In genomic region chr11:60540761-60541160, GRCm38 (mm10) we compare ENCODE assay signal across 8 mouse cellular contexts. TPM values are rescaled to one million over a fixed set of nuclear protein-coding genes. Genes with fewer than 3 reads are reported as not detected.
DNase-seq lines count a peak whose midpoint lies in the region; ATAC-seq lines count a peak whose summit lies in the region.

No protein-coding gene starts in this region.

- no peak for ATAC-seq in heart, embryonic 11.5 days (replicated peaks; ENCODE audit: insufficient number of reproducible peaks, low FRiP score, low TSS enrichment)
- no peak for ATAC-seq in embryonic facial prominence, embryonic 14.5 days (ENCODE audit: low read depth)
- ATAC-seq in intestine, embryonic 16.5 days = no peak
- no peak for ATAC-seq in midbrain, embryonic 14.5 days (ENCODE audit: low FRiP score, low TSS enrichment)

- peak overlapping the region; percentile 80 for H3K4me2 ChIP-seq in heart, embryonic 11.5 days
- peak overlapping the region; percentile 98 for H3K4me2 ChIP-seq in embryonic facial prominence, embryonic 14.5 days (ENCODE audit: low read depth, low read length)
- H3K4me2 ChIP-seq in intestine, embryonic 16.5 days (ENCODE audit: low read depth, low read length) = peak overlapping the region; percentile 67
- H3K4me2 ChIP-seq in midbrain, embryonic 14.5 days (ENCODE audit: low read length) = peak overlapping the region; percentile 99

- H3K36me3 ChIP-seq in heart, embryonic 11.5 days (ENCODE audit: control insufficient read depth, insufficient read depth, low read length) = no peaks in the 10 kb centered on the region
- peaks cover 27% of the 10 kb centered on the region for H3K36me3 ChIP-seq in embryonic facial prominence, embryonic 14.5 days (ENCODE audit: control insufficient read depth, insufficient read depth, low read length)
- H3K36me3 ChIP-seq in intestine, embryonic 16.5 days (ENCODE audit: control insufficient read depth, insufficient read depth, low read length) = peaks cover 4% of the 10 kb centered on the region; the same call in 1 of the 2 replicates
- H3K36me3 ChIP-seq in midbrain, embryonic 14.5 days (ENCODE audit: control insufficient read depth, insufficient read depth, low read length) = peaks cover 13% of the 10 kb centered on the region

- no peak for DNase-seq in heart, postnatal 25 days (ENCODE audit: low spot score)
- DNase-seq in embryonic facial prominence, embryonic 14.5 days (ENCODE audit: low spot score) = peak; percentile 40
- no peak for DNase-seq in midbrain, embryonic 14.5 days
- DNase-seq in ovary, postnatal 10 days (ENCODE audit: low spot score) = no peak
- no peak for DNase-seq in gastrocnemius, postnatal 14 days
- DNase-seq in urinary bladder, postnatal 4 days (ENCODE audit: low spot score in 2 of 2) = no peak

- peak overlapping the region; percentile 41 for H3K4me3 ChIP-seq in heart, embryonic 11.5 days (ENCODE audit: low read depth, low read length)
- peak overlapping the region; percentile 96 for H3K4me3 ChIP-seq in embryonic facial prominence, embryonic 14.5 days (ENCODE audit: low read depth, low read length)
- peak overlapping the region; percentile 52 for H3K4me3 ChIP-seq in intestine, embryonic 16.5 days (ENCODE audit: low read length)
- H3K4me3 ChIP-seq in midbrain, embryonic 14.5 days (replicated peaks; ENCODE audit: low read depth, low read length) = peak overlapping the region; percentile 92

- H3K9me3 ChIP-seq in heart, embryonic 11.5 days (replicated peaks; ENCODE audit: control insufficient read depth, low read length) = no peaks in the 10 kb centered on the region
- no peaks in the 10 kb centered on the region for H3K9me3 ChIP-seq in embryonic facial prominence, embryonic 14.5 days (ENCODE audit: control insufficient read depth, low read length)
- H3K9me3 ChIP-seq in intestine, embryonic 16.5 days (ENCODE audit: control insufficient read depth, low read length) = no peaks in the 10 kb centered on the region
- no peaks in the 10 kb centered on the region for H3K9me3 ChIP-seq in midbrain, embryonic 14.5 days (ENCODE audit: control insufficient read depth, low read length)

- WGBS in heart, embryonic 11.5 days (ENCODE audit: insufficient replicate concordance) = 65% methylated on average over 2 of the region's 2 CpGs
- 54% methylated on average over 2 of the region's 2 CpGs for WGBS in embryonic facial prominence, embryonic 14.5 days
- 50% methylated on average over 2 of the region's 2 CpGs for WGBS in intestine, embryonic 16.5 days
- 69% methylated on average over 2 of the region's 2 CpGs for WGBS in midbrain, embryonic 14.5 days

- no peaks in the 10 kb centered on the region for H3K27me3 ChIP-seq in heart, embryonic 11.5 days (ENCODE audit: control insufficient read depth, insufficient read depth, low read length)
- H3K27me3 ChIP-seq in embryonic facial prominence, embryonic 14.5 days (replicated peaks; ENCODE audit: control insufficient read depth, insufficient read depth, low read length) = no peaks in the 10 kb centered on the region
- no peaks in the 10 kb centered on the region for H3K27me3 ChIP-seq in intestine, embryonic 16.5 days (replicated peaks; ENCODE audit: control insufficient read depth, insufficient read depth, low read length)
- H3K27me3 ChIP-seq in midbrain, embryonic 14.5 days (ENCODE audit: control insufficient read depth, insufficient read depth, low read length) = no peaks in the 10 kb centered on the region

- intact Hi-C loops in heart, postnatal 25 days (cut with DNase I) = no loop called here
- intact Hi-C loops in gastrocnemius, postnatal 14 days (cut with DNase I; ENCODE audit: low total_unique reads) = no loop called here

- peaks cover 33% of the 10 kb centered on the region for H3K4me1 ChIP-seq in heart, embryonic 11.5 days (ENCODE audit: control insufficient read depth, insufficient read depth, low read length)
- peaks cover 35% of the 10 kb centered on the region for H3K4me1 ChIP-seq in embryonic facial prominence, embryonic 14.5 days (ENCODE audit: control insufficient read depth, insufficient read depth, low read length)
- peaks cover 37% of the 10 kb centered on the region for H3K4me1 ChIP-seq in intestine, embryonic 16.5 days (ENCODE audit: control insufficient read depth, insufficient read depth, low read length)
- H3K4me1 ChIP-seq in midbrain, embryonic 14.5 days (ENCODE audit: control insufficient read depth, insufficient read depth, low read length) = peaks cover 52% of the 10 kb centered on the region

- H3K27ac ChIP-seq in heart, embryonic 11.5 days (ENCODE audit: low read depth, low read length) = no peak overlapping the region
- peak overlapping the region; percentile 12 for H3K27ac ChIP-seq in embryonic facial prominence, embryonic 14.5 days (replicated peaks; ENCODE audit: low read depth, low read length)
- H3K27ac ChIP-seq in intestine, embryonic 16.5 days (ENCODE audit: low read length) = peak overlapping the region; percentile 68
- no peak overlapping the region for H3K27ac ChIP-seq in midbrain, embryonic 14.5 days (replicated peaks; ENCODE audit: low read depth, low read length)

- H3K9ac ChIP-seq in heart, embryonic 11.5 days (ENCODE audit: low read depth, low read length) = 0 out of 2 replicates have a peak overlapping the region, but pooled peaks have one; percentile 34
- peak overlapping the region; percentile 60 for H3K9ac ChIP-seq in embryonic facial prominence, embryonic 14.5 days (ENCODE audit: low read depth, low read length)
- H3K9ac ChIP-seq in intestine, embryonic 16.5 days (ENCODE audit: low read depth, low read length) = peak overlapping the region; percentile 59; the same call in 1 of the 2 replicates
- H3K9ac ChIP-seq in midbrain, embryonic 14.5 days (replicated peaks; ENCODE audit: low read length) = peak overlapping the region; percentile 54; the same call in 1 of the 2 replicates

RNA-seq across cellular contexts. Expression of gene Alkbh5, which starts 4.6 kb away (rescaled TPM):
- polyA plus RNA-seq in heart, embryonic 11.5 days (2014; fragmentation: Nextera tagmentation; extraction: Ambion mirVana) = 31.6 and 35.0 TPM in 2 replicates
- 10 to 100 TPM; 72.8 to 82.5 TPM for total RNA-seq in heart, postnatal 25 days (2021)
- 29.3 and 30.1 TPM in 2 replicates for polyA plus RNA-seq in embryonic facial prominence, embryonic 14.5 days (2014; fragmentation: Nextera tagmentation; extraction: Ambion mirVana)
- 25.9 and 33.0 TPM in 2 replicates for polyA plus RNA-seq in intestine, embryonic 16.5 days (2015; fragmentation: Nextera tagmentation; extraction: Ambion mirVana)
- 21.4 and 24.0 TPM in 2 replicates for polyA plus RNA-seq in midbrain, embryonic 14.5 days (2014; fragmentation: Nextera tagmentation; extraction: Ambion mirVana)
- total RNA-seq in gastrocnemius, postnatal 14 days (2021) = 10 to 100 TPM; 72.1 TPM

Comparison
In these comparisons a context has a peak if more than half of its experiments do, and no peak if none do; other contexts are left out.
1. H3K27ac ChIP-seq: peak in embryonic facial prominence, embryonic 14.5 days (single experiment) and intestine, embryonic 16.5 days (single experiment); none in heart, embryonic 11.5 days (single experiment) and midbrain, embryonic 14.5 days (single experiment).
2. H3K4me3 ChIP-seq: peak in every context shown above with its lines; median percentile 96 in embryonic facial prominence, embryonic 14.5 days; 92 in midbrain, embryonic 14.5 days; 52 in intestine, embryonic 16.5 days; 41 in heart, embryonic 11.5 days.
3. Peak in every context shown above with its lines, with median percentiles within 50 percentile points of each other: H3K4me2 ChIP-seq and H3K9ac ChIP-seq.